Mouse (Mus musculus) embryonic facial prominence, embryonic 12.5 days (tissue): ENCODE data around the gene Slc44a5. TPM values are rescaled to one million over a fixed set of nuclear protein-coding genes. Genes with fewer than 3 reads are reported as not detected.
"Not testable (repeated sequence)": the region's sequence is repeated elsewhere in the genome, so short reads cannot be mapped to it uniquely, and the experiment has no call there.

Experiments used
- ATAC-seq: fragments of 200-750 bp; cut with Nextera tagmentation; 2 replicates; pipeline ENCODE4 v1.8.0; 2017; ENCODE audit not compliant: insufficient number of reproducible peaks, insufficient read depth, low FRiP score, low TSS enrichment
- H3K27ac ChIP-seq: fragments of 300-500 bp; sonication (generic); 2 replicates; pipeline ENCODE4 v1.5.1; 2016; ENCODE audit warnings: mild to moderate bottlenecking
- H3K27me3 ChIP-seq: fragments of 300-500 bp; sonication (generic); 2 replicates; pipeline ENCODE4 v1.6.1; 2016; ENCODE audit warnings: mild to moderate bottlenecking, moderate library complexity
- H3K36me3 ChIP-seq: fragments of 300-500 bp; sonication (generic); 2 replicates; pipeline ENCODE4 v1.6.1; 2016; ENCODE audit warnings: mild to moderate bottlenecking
- H3K4me1 ChIP-seq: fragments of 300-500 bp; sonication (generic); 2 replicates; pipeline ENCODE4 v1.6.1; 2016
- H3K4me2 ChIP-seq: fragments of 300-500 bp; sonication (generic); replicated peaks from 2 replicates; pipeline ENCODE4 v1.6.1; 2016; ENCODE audit warnings: mild to moderate bottlenecking, moderate library complexity
- H3K4me3 ChIP-seq: fragments of 300-500 bp; sonication (generic); 2 replicates; pipeline ENCODE4 v1.5.1; 2016; ENCODE audit warnings: mild to moderate bottlenecking
- H3K9ac ChIP-seq: fragments of 300-500 bp; sonication (generic); 2 replicates; pipeline ENCODE4 v1.6.1; 2016; ENCODE audit warnings: mild to moderate bottlenecking, moderate library complexity
- H3K9me3 ChIP-seq: fragments of 300-500 bp; sonication (generic); 2 replicates; pipeline ENCODE4 v1.6.1; 2016; ENCODE audit warnings: mild to moderate bottlenecking, moderate library complexity
- WGBS: fragments of 180-500 bp; shearing (Covaris S2); methylation state at CpG from one replicate; pipeline ENCODE4 v1.1.7; 2016; 5-methylcytosine and 5-hydroxymethylcytosine counted together
- polyA plus RNA-seq: library from polyadenylated mRNA; unstranded; fragments of >200 nt; fragmentation: Nextera tagmentation; extraction: Ambion mirVana; gene quantifications from 2 replicates; pipeline ENCODE4 v1.2.1, GENCODE M21; 2016

Gene Slc44a5
- polyA plus RNA-seq, 1 experiment from 2014 or later = 2.1 TPM

GRCm38 (mm10) chr3:154251486-154251885 is 278.2 kb downstream of the Slc44a5 start:
- Histone ChIP-seq H3K36me3 (no peaks in the 10 kb centered on the region), H3K9me3 (0 out of 2 replicates have a peak, but pooled peaks cover 2% of the 10 kb centered on the region), H3K4me1 (no peaks in the 10 kb centered on the region), H3K9ac (no peak overlapping the region), H3K27ac (no peak overlapping the region), H3K4me3 (no peak overlapping the region), H3K27me3 (no peaks in the 10 kb centered on the region), H3K4me2 (no peak overlapping the region)
- 83% methylated on average over 2 of the region's 2 CpGs for WGBS
- no peak for ATAC-seq

GRCm38 (mm10) chr3:154252219-154252618 is 279.0 kb downstream of the Slc44a5 start:
- WGBS = 71% methylated on average over 10 of the region's 10 CpGs
- no peaks in the 10 kb centered on the region for H3K27me3 ChIP-seq

GRCm38 (mm10) chr3:154254187-154254586 is 281.0 kb downstream of the Slc44a5 start:
- H3K36me3 ChIP-seq, H3K9me3 ChIP-seq, H3K4me1 ChIP-seq, ATAC-seq, H3K27me3 ChIP-seq, H3K9ac ChIP-seq, H3K27ac ChIP-seq, H3K4me2 ChIP-seq, H3K4me3 ChIP-seq: not testable (repeated sequence)
- WGBS = 92% methylated on average over 2 of the region's 2 CpGs

More at GRCm38 (mm10) chr3:154252219-154252618, 279.0 kb downstream of the Slc44a5 start:
- Histone ChIP-seq H3K9ac (no peak overlapping the region), H3K27ac (no peak overlapping the region), H3K36me3 (no peaks in the 10 kb centered on the region), H3K4me3 (no peak overlapping the region), H3K4me1 (no peaks in the 10 kb centered on the region), H3K9me3 (no peaks in the 10 kb centered on the region), H3K4me2 (no peak overlapping the region)
- ATAC-seq = no peak

- no peak for ATAC-seq
- Histone ChIP-seq H3K27me3 (no peaks in the 10 kb centered on the region), H3K9me3 (no peaks in the 10 kb centered on the region), H3K36me3 (no peaks in the 10 kb centered on the region), H3K4me3 (no peak overlapping the region), H3K27ac (no peak overlapping the region), H3K4me2 (no peak overlapping the region), H3K9ac (no peak overlapping the region), H3K4me1 (no peaks in the 10 kb centered on the region)
Measured at GRCm38 (mm10) chr3:154257312-154257711, 284.1 kb downstream of the Slc44a5 start.

- no peak overlapping the region for H3K9ac ChIP-seq
- H3K4me1 ChIP-seq = no peaks in the 10 kb centered on the region
- H3K9me3 ChIP-seq = no peaks in the 10 kb centered on the region
- no peak overlapping the region for H3K27ac ChIP-seq
- WGBS = 73% methylated on average over 9 of the region's 9 CpGs
- no peaks in the 10 kb centered on the region for H3K36me3 ChIP-seq
- no peak overlapping the region for H3K4me3 ChIP-seq
- no peaks in the 10 kb centered on the region for H3K27me3 ChIP-seq
- no peak for ATAC-seq
- no peak overlapping the region for H3K4me2 ChIP-seq
Measured at GRCm38 (mm10) chr3:154268313-154268712, 295.1 kb downstream of the Slc44a5 start.

- Histone ChIP-seq H3K4me2 (peak overlapping the region; percentile 49), H3K9ac (no peak overlapping the region), H3K9me3 (no peaks in the 10 kb centered on the region), H3K27me3 (no peaks in the 10 kb centered on the region), H3K4me1 (no peaks in the 10 kb centered on the region), H3K27ac (no peak overlapping the region), H3K36me3 (no peaks in the 10 kb centered on the region), H3K4me3 (peak overlapping the region; percentile 28)
- 0 out of 2 replicates have a peak, but pooled peaks have one; percentile 53 for ATAC-seq
- WGBS = 11% methylated on average over 19 of the region's 19 CpGs
Measured at GRCm38 (mm10) chr3:154269757-154270366, 296.6 kb downstream of the Slc44a5 start.

- no peaks in the 10 kb centered on the region for H3K27me3 ChIP-seq
- 85% methylated on average over 3 of the region's 3 CpGs for WGBS
- no peaks in the 10 kb centered on the region for H3K9me3 ChIP-seq
- H3K4me2 ChIP-seq = no peak overlapping the region
- H3K4me1 ChIP-seq = no peaks in the 10 kb centered on the region
- H3K4me3 ChIP-seq = no peak overlapping the region
- no peak for ATAC-seq
- H3K36me3 ChIP-seq = no peaks in the 10 kb centered on the region
- no peak overlapping the region for H3K27ac ChIP-seq
- no peak overlapping the region for H3K9ac ChIP-seq
Measured at GRCm38 (mm10) chr3:154274681-154275080, 301.4 kb downstream of the Slc44a5 start.

GRCm38 (mm10) chr3:154284260-154284659 is 311.0 kb downstream of the Slc44a5 start:
- ATAC-seq = no peak
- H3K27me3 ChIP-seq = 0 out of 2 replicates have a peak, but pooled peaks cover 3% of the 10 kb centered on the region

GRCm38 (mm10) chr3:154285351-154285750 is 312.1 kb downstream of the Slc44a5 start:
- Histone ChIP-seq H3K9me3 (no peaks in the 10 kb centered on the region), H3K27me3 (0 out of 2 replicates have a peak, but pooled peaks cover 3% of the 10 kb centered on the region), H3K4me1 (0 out of 2 replicates have a peak, but pooled peaks cover 4% of the 10 kb centered on the region), H3K27ac (no peak overlapping the region), H3K36me3 (no peaks in the 10 kb centered on the region), H3K4me3 (no peak overlapping the region), H3K4me2 (no peak overlapping the region), H3K9ac (no peak overlapping the region)
- 47% methylated on average over 4 of the region's 4 CpGs for WGBS
- ATAC-seq = 0 out of 2 replicates have a peak, but pooled peaks have one; percentile 18

More at GRCm38 (mm10) chr3:154284260-154284659, 311.0 kb downstream of the Slc44a5 start:
- 62% methylated on average over 3 of the region's 3 CpGs for WGBS
- no peak overlapping the region for H3K27ac ChIP-seq
- no peaks in the 10 kb centered on the region for H3K36me3 ChIP-seq
- no peaks in the 10 kb centered on the region for H3K9me3 ChIP-seq
- H3K9ac ChIP-seq = no peak overlapping the region
- H3K4me1 ChIP-seq = 0 out of 2 replicates have a peak, but pooled peaks cover 4% of the 10 kb centered on the region
- H3K4me2 ChIP-seq = no peak overlapping the region
- no peak overlapping the region for H3K4me3 ChIP-seq

- H3K36me3 ChIP-seq = no peaks in the 10 kb centered on the region
- WGBS = 45% methylated on average over 2 of the region's 2 CpGs
- H3K9me3 ChIP-seq = no peaks in the 10 kb centered on the region
- H3K4me1 ChIP-seq = 0 out of 2 replicates have a peak, but pooled peaks cover 4% of the 10 kb centered on the region
- no peak overlapping the region for H3K4me3 ChIP-seq
- H3K4me2 ChIP-seq = no peak overlapping the region
- no peak for ATAC-seq
- H3K27me3 ChIP-seq = 0 out of 2 replicates have a peak, but pooled peaks cover 3% of the 10 kb centered on the region
- H3K27ac ChIP-seq = no peak overlapping the region
- H3K9ac ChIP-seq = no peak overlapping the region
Measured at GRCm38 (mm10) chr3:154287217-154287616, 314.0 kb downstream of the Slc44a5 start.

GRCm38 (mm10) chr3:154288429-154289069 is 315.3 kb downstream of the Slc44a5 start:
- no peak overlapping the region for H3K4me3 ChIP-seq
- H3K9me3 ChIP-seq = no peaks in the 10 kb centered on the region
- 0 out of 2 replicates have a peak, but pooled peaks cover 3% of the 10 kb centered on the region for H3K27me3 ChIP-seq
- H3K9ac ChIP-seq = no peak overlapping the region
- no peak for ATAC-seq
- 79% methylated on average over 4 of the region's 4 CpGs for WGBS
- no peaks in the 10 kb centered on the region for H3K36me3 ChIP-seq
- no peak overlapping the region for H3K27ac ChIP-seq
- 0 out of 2 replicates have a peak, but pooled peaks cover 4% of the 10 kb centered on the region for H3K4me1 ChIP-seq
- no peak overlapping the region for H3K4me2 ChIP-seq

GRCm38 (mm10) chr3:154290351-154290750 is 317.1 kb downstream of the Slc44a5 start:
- H3K27ac ChIP-seq = no peak overlapping the region
- H3K9ac ChIP-seq = no peak overlapping the region
- no peak overlapping the region for H3K4me3 ChIP-seq
- H3K36me3 ChIP-seq = no peaks in the 10 kb centered on the region
- ATAC-seq = no peak
- 0 out of 2 replicates have a peak, but pooled peaks cover 3% of the 10 kb centered on the region for H3K27me3 ChIP-seq
- no peaks in the 10 kb centered on the region for H3K9me3 ChIP-seq
- H3K4me2 ChIP-seq = no peak overlapping the region
- WGBS = 70% methylated on average over 2 of the region's 2 CpGs
- H3K4me1 ChIP-seq = 0 out of 2 replicates have a peak, but pooled peaks cover 4% of the 10 kb centered on the region
